In genomic region chr19:5071077-5071476, GRCm38 (mm10) we compare ENCODE assay signal across 8 mouse cellular contexts. TPM values are rescaled to one million over a fixed set of nuclear protein-coding genes. Genes with fewer than 3 reads are reported as not detected.
A peak's percentile ranks its signal among the peaks of the same experiment; 100 is the strongest.
DNase-seq lines count a peak whose midpoint lies in the region; ATAC-seq and TF ChIP-seq lines count a peak whose summit lies in the region.
"Had no signal": no experiment of that assay in that cellular context is flagged by ENCODE, and none has a peak within 500 bp of the region (broad histone marks: within the 10 kb centered on the region; RNA-seq: fewer than 3 reads in every experiment).

No protein-coding gene starts in this region.

- H3K4me1 ChIP-seq in lung, embryonic 16.5 days (replicated peaks; ENCODE audit: control insufficient read depth, insufficient read depth, low read length), result peaks cover 21% of the 10 kb centered on the region
- H3K4me1 ChIP-seq in heart, embryonic 16.5 days (ENCODE audit: control insufficient read depth, insufficient read depth, low read length), result peaks cover 24% of the 10 kb centered on the region
- peaks cover 65% of the 10 kb centered on the region for H3K4me1 ChIP-seq in liver, embryonic 15.5 days (replicated peaks)
- peaks cover 9% of the 10 kb centered on the region; the same call in 1 of the 2 replicates for H3K4me1 ChIP-seq in stomach, postnatal 0 days (replicated peaks; ENCODE audit: control insufficient read depth, insufficient read depth)

- no peaks in the 10 kb centered on the region for H3K9me3 ChIP-seq in lung, embryonic 16.5 days (ENCODE audit: control insufficient read depth, low read length)
- no peaks in the 10 kb centered on the region for H3K9me3 ChIP-seq in heart, embryonic 16.5 days (replicated peaks; ENCODE audit: control insufficient read depth, low read length)
- no peaks in the 10 kb centered on the region for H3K9me3 ChIP-seq in liver, embryonic 15.5 days (replicated peaks)
- H3K9me3 ChIP-seq in stomach, postnatal 0 days (ENCODE audit: control insufficient read depth, low read length), result no peaks in the 10 kb centered on the region

- peaks cover 24% of the 10 kb centered on the region for H3K27me3 ChIP-seq in lung, embryonic 16.5 days (ENCODE audit: control insufficient read depth, insufficient read depth, low read depth, low read length)
- H3K27me3 ChIP-seq in heart, embryonic 16.5 days (ENCODE audit: control insufficient read depth, insufficient read depth, low read length), result peaks cover 22% of the 10 kb centered on the region
- H3K27me3 ChIP-seq in liver, embryonic 15.5 days, result peaks cover 74% of the 10 kb centered on the region
- H3K27me3 ChIP-seq in stomach, postnatal 0 days (ENCODE audit: control insufficient read depth, insufficient read depth, low read length), result no peaks in the 10 kb centered on the region; the same call in 1 of the 2 replicates

- H3K9ac ChIP-seq in lung, embryonic 16.5 days (ENCODE audit: low read length), result peak overlapping the region; percentile 48
- peak overlapping the region; percentile 69 for H3K9ac ChIP-seq in heart, embryonic 16.5 days (ENCODE audit: low read length)
- peak overlapping the region; percentile 42; the same call in 1 of the 2 replicates for H3K9ac ChIP-seq in liver, embryonic 15.5 days
- H3K9ac ChIP-seq in stomach, postnatal 0 days (ENCODE audit: low read length), result peak overlapping the region; percentile 53

- H3K27ac ChIP-seq in lung, embryonic 16.5 days (ENCODE audit: low read length), result peak overlapping the region; percentile 83
- H3K27ac ChIP-seq in heart, embryonic 16.5 days (ENCODE audit: low read length), result peak overlapping the region; percentile 43
- no peak overlapping the region for H3K27ac ChIP-seq in liver, embryonic 15.5 days (replicated peaks)
- peak overlapping the region; percentile 81 for H3K27ac ChIP-seq in stomach, postnatal 0 days (replicated peaks)

- no peak for TF ChIP-seq CTCF in stomach, postnatal 0 days (IDR thresholded peaks at IDR 0.05; ENCODE audit: low read depth)

- 7% methylated on average over 11 of the region's 11 CpGs for WGBS in lung, embryonic 16.5 days
- 23% methylated on average over 11 of the region's 11 CpGs for WGBS in heart, embryonic 16.5 days
- WGBS in liver, embryonic 15.5 days (ENCODE audit: insufficient replicate concordance), result 20% methylated on average over 11 of the region's 11 CpGs
- 14% methylated on average over 11 of the region's 11 CpGs for WGBS in stomach, postnatal 0 days

- peak overlapping the region; percentile 62 for H3K4me3 ChIP-seq in lung, embryonic 16.5 days (ENCODE audit: low read length)
- peak overlapping the region; percentile 59 for H3K4me3 ChIP-seq in heart, embryonic 16.5 days (ENCODE audit: low read length)
- H3K4me3 ChIP-seq in liver, embryonic 15.5 days (replicated peaks), result peak overlapping the region; percentile 59; the same call in 1 of the 2 replicates
- peak overlapping the region; percentile 60 for H3K4me3 ChIP-seq in stomach, postnatal 0 days (ENCODE audit: low read depth, low read length)

- no peak for ATAC-seq in lung, embryonic 16.5 days (ENCODE audit: low read depth)
- ATAC-seq in heart, embryonic 16.5 days (replicated peaks; ENCODE audit: extremely low read depth, insufficient read depth, low FRiP score), result no peak
- ATAC-seq in liver, embryonic 15.5 days (ENCODE audit: insufficient read depth), result no peak
- no peak for ATAC-seq in stomach, postnatal 0 days (ENCODE audit: low FRiP score, low TSS enrichment)

- no peak for DNase-seq in lung, adult 18-20 months
- no peak for DNase-seq in stomach, postnatal 0 days (ENCODE audit: low spot score)
- DNase-seq in right cerebral cortex, postnatal 36 days (ENCODE audit: low spot score in 2 of 2), result no peak
- no peak for DNase-seq in embryo, embryonic 10 days (ENCODE audit: low spot score)
- DNase-seq: right cerebral cortex, postnatal 25 days had no signal

- peak overlapping the region; percentile 83 for H3K4me2 ChIP-seq in lung, embryonic 16.5 days (ENCODE audit: low read depth, low read length)
- H3K4me2 ChIP-seq in heart, embryonic 16.5 days (ENCODE audit: low read depth, low read length), result peak overlapping the region; percentile 65
- H3K4me2 ChIP-seq in liver, embryonic 15.5 days, result peak overlapping the region; percentile 88
- H3K4me2 ChIP-seq in stomach, postnatal 0 days (replicated peaks; ENCODE audit: low read depth), result peak overlapping the region; percentile 73

- no peak for TF ChIP-seq EP300 in stomach, postnatal 0 days (optimal IDR thresholded peaks at IDR 0.05)

- no peaks in the 10 kb centered on the region for H3K36me3 ChIP-seq in lung, embryonic 16.5 days (ENCODE audit: control insufficient read depth, insufficient read depth, low read length)
- no peaks in the 10 kb centered on the region for H3K36me3 ChIP-seq in heart, embryonic 16.5 days (ENCODE audit: control insufficient read depth, insufficient read depth)
- no peaks in the 10 kb centered on the region for H3K36me3 ChIP-seq in liver, embryonic 15.5 days (replicated peaks)
- H3K36me3 ChIP-seq in stomach, postnatal 0 days (ENCODE audit: control insufficient read depth, insufficient read depth, low read length), result no peaks in the 10 kb centered on the region

RNA-seq across cellular contexts. Expression of gene Cd248, which starts 3.2 kb away (rescaled TPM):
- 69.1 and 80.6 TPM in 2 replicates for polyA plus RNA-seq in lung, embryonic 16.5 days (2015; fragmentation: Nextera tagmentation; extraction: Ambion mirVana)
- polyA plus RNA-seq in heart, embryonic 16.5 days (2015; fragmentation: Nextera tagmentation; extraction: Ambion mirVana), result 21.1 and 23.4 TPM in 2 replicates
- polyA plus RNA-seq in liver, embryonic 15.5 days (2015; fragmentation: Nextera tagmentation; extraction: Ambion mirVana), result 3.2 and 3.7 TPM in 2 replicates
- polyA plus RNA-seq in stomach, postnatal 0 days (2015; fragmentation: Nextera tagmentation; extraction: Ambion mirVana), result 31.6 and 39.5 TPM in 2 replicates

RNA-seq across cellular contexts. Expression of gene Tmem151a, which starts 14.3 kb away (rescaled TPM):
- polyA plus RNA-seq in lung, embryonic 16.5 days (2015; fragmentation: Nextera tagmentation; extraction: Ambion mirVana), result 3.6 and 3.8 TPM in 2 replicates
- 3.2 and 4.6 TPM in 2 replicates for polyA plus RNA-seq in heart, embryonic 16.5 days (2015; fragmentation: Nextera tagmentation; extraction: Ambion mirVana)
- 0.41 and 0.45 TPM in 2 replicates for polyA plus RNA-seq in liver, embryonic 15.5 days (2015; fragmentation: Nextera tagmentation; extraction: Ambion mirVana)
- polyA plus RNA-seq in stomach, postnatal 0 days (2015; fragmentation: Nextera tagmentation; extraction: Ambion mirVana), result 10.4 and 11.4 TPM in 2 replicates

RNA-seq across cellular contexts. Expression of gene Yif1a, which starts 17.3 kb away (rescaled TPM):
- polyA plus RNA-seq in lung, embryonic 16.5 days (2015; fragmentation: Nextera tagmentation; extraction: Ambion mirVana), result 95.3 and 101 TPM in 2 replicates
- polyA plus RNA-seq in heart, embryonic 16.5 days (2015; fragmentation: Nextera tagmentation; extraction: Ambion mirVana), result 94.1 and 98.6 TPM in 2 replicates
- polyA plus RNA-seq in liver, embryonic 15.5 days (2015; fragmentation: Nextera tagmentation; extraction: Ambion mirVana), result 49.4 and 55.3 TPM in 2 replicates
- 128 and 131 TPM in 2 replicates for polyA plus RNA-seq in stomach, postnatal 0 days (2015; fragmentation: Nextera tagmentation; extraction: Ambion mirVana)

RNA-seq across cellular contexts. Expression of gene Rin1, which starts 20.8 kb away (rescaled TPM):
- 3.7 and 4.2 TPM in 2 replicates for polyA plus RNA-seq in lung, embryonic 16.5 days (2015; fragmentation: Nextera tagmentation; extraction: Ambion mirVana)
- 1.8 and 2.2 TPM in 2 replicates for polyA plus RNA-seq in heart, embryonic 16.5 days (2015; fragmentation: Nextera tagmentation; extraction: Ambion mirVana)
- polyA plus RNA-seq in liver, embryonic 15.5 days (2015; fragmentation: Nextera tagmentation; extraction: Ambion mirVana), result 0.17 and 0.38 TPM in 2 replicates
- polyA plus RNA-seq in stomach, postnatal 0 days (2015; fragmentation: Nextera tagmentation; extraction: Ambion mirVana), result 2.6 TPM in 2 replicates

RNA-seq across cellular contexts. Expression of gene Cnih2, which starts 27.2 kb away (rescaled TPM):
- polyA plus RNA-seq in lung, embryonic 16.5 days (2015; fragmentation: Nextera tagmentation; extraction: Ambion mirVana), result 5.6 and 7.0 TPM in 2 replicates
- 2.3 and 2.8 TPM in 2 replicates for polyA plus RNA-seq in heart, embryonic 16.5 days (2015; fragmentation: Nextera tagmentation; extraction: Ambion mirVana)
- polyA plus RNA-seq in liver, embryonic 15.5 days (2015; fragmentation: Nextera tagmentation; extraction: Ambion mirVana), result 0.68 and 0.83 TPM in 2 replicates
- 5.6 and 7.1 TPM in 2 replicates for polyA plus RNA-seq in stomach, postnatal 0 days (2015; fragmentation: Nextera tagmentation; extraction: Ambion mirVana)
